Mouse (Mus musculus): Measurements from ENCODE around the gene Elmo3. TPM values are rescaled to one million over a fixed set of nuclear protein-coding genes. Genes with fewer than 3 reads are reported as not detected.

Gene Elmo3
- polyA plus RNA-seq, 1 experiment: 107 TPM

DNA sequence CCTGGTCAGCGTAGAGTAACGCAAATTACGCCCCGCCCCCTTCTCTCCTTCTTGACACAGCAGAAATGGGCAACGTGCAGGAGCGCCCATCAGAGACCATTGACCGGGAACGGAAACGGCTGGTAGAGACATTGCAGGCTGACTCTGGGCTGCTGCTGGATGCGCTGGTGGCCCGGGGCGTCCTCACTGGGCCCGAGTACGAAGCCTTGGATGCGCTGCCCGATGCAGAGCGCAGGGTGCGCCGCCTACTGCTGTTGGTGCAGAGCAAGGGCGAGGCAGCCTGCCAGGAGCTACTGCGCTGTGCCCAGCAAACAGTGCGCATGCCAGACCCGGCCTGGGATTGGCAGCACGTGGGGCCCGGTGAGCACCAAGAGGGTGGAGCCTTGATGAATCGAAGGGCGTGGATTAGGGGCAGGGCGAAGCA is 26.5 kb upstream of the Elmo3 start:
- H3K27ac ChIP-seq (ENCODE audit: insufficient read depth, low read depth, low read length): no peak overlapping the region
- WGBS: 1% methylated on average over 28 of the region's 28 CpGs
- H3K27me3 ChIP-seq (ENCODE audit: control insufficient read depth, insufficient read depth, low read length): peaks cover 11% of the 10 kb centered on the region
- TF ChIP-seq CTCF (IDR thresholded peaks at IDR 0.05; ENCODE audit: extremely low read depth, insufficient read length, insufficient replicate concordance, low read depth, low read length) (no peak; the same call in 1 of the 2 replicates), POLR2A (IDR thresholded peaks at IDR 0.05; ENCODE audit: low read depth, low read length) (no peak)
- no peaks in the 10 kb centered on the region for H3K36me3 ChIP-seq (ENCODE audit: control insufficient read depth, insufficient read depth, low read length)
- peak overlapping the region; percentile 54 for H3K4me3 ChIP-seq (ENCODE audit: low read depth, low read length)
- peaks cover 19% of the 10 kb centered on the region for H3K4me1 ChIP-seq (ENCODE audit: control insufficient read depth, insufficient read depth, insufficient read length, low read length)

DNA sequence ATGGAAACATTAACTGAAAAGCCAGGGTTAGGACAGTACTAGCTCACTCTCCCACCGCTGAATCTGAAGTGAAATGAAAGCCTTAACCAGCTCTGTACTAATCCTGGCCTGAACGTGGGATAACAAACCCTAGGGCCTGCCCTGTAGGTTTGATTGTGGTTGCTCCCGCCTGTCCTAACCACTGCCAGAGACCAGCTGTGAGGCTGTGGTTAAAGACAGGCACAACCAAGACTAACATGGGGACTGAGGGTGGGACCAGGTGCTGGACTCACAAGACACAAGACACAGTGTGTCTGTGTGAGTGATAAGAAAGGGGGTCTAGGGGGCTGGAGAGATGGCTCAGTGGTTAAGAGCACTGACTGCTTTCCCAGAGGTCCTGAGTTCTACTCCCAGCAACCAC is 24.8 kb upstream of the Elmo3 start:
- Histone ChIP-seq H3K4me1 (ENCODE audit: control insufficient read depth, insufficient read depth, insufficient read length, low read length) (peaks cover 19% of the 10 kb centered on the region), H3K27ac (ENCODE audit: insufficient read depth, low read depth, low read length) (no peak overlapping the region), H3K4me3 (ENCODE audit: low read depth, low read length) (no peak overlapping the region), H3K36me3 (ENCODE audit: control insufficient read depth, insufficient read depth, low read length) (no peaks in the 10 kb centered on the region), H3K27me3 (ENCODE audit: control insufficient read depth, insufficient read depth, low read length) (peaks cover 11% of the 10 kb centered on the region)
- TF ChIP-seq POLR2A (IDR thresholded peaks at IDR 0.05; ENCODE audit: low read depth, low read length) (no peak), CTCF (IDR thresholded peaks at IDR 0.05; ENCODE audit: extremely low read depth, insufficient read length, insufficient replicate concordance, low read depth, low read length) (no peak)
- WGBS: 82% methylated on average over 3 of the region's 3 CpGs

DNA sequence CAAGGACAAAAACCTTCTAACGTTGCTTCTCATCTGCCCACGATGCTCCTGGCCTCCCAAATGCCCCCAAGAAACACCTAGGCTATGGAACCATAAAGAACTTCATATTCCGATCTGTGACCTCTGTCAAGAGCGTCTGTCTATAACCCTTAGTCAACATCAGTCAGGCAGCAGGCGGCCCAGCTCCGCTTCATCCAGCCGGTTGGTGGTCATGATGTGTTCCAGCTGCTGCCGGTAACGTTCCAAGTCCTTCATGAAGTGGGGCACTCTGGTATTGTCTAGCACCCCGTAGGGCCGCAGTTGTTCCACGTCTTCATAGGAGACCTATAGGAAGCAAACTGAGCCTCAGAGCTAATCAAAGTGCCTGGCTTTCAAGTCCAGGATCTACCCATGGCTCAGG is 23.6 kb upstream of the Elmo3 start:
- Histone ChIP-seq H3K4me3 (ENCODE audit: low read depth, low read length) (no peak overlapping the region), H3K27me3 (ENCODE audit: control insufficient read depth, insufficient read depth, low read length) (peaks cover 8% of the 10 kb centered on the region), H3K27ac (ENCODE audit: insufficient read depth, low read depth, low read length) (no peak overlapping the region), H3K36me3 (ENCODE audit: control insufficient read depth, insufficient read depth, low read length) (no peaks in the 10 kb centered on the region), H3K4me1 (ENCODE audit: control insufficient read depth, insufficient read depth, insufficient read length, low read length) (peaks cover 13% of the 10 kb centered on the region; the same call in 1 of the 2 replicates)
- TF ChIP-seq POLR2A (IDR thresholded peaks at IDR 0.05; ENCODE audit: low read depth, low read length) (no peak), CTCF (IDR thresholded peaks at IDR 0.05; ENCODE audit: extremely low read depth, insufficient read length, insufficient replicate concordance, low read depth, low read length) (no peak)
- 92% methylated on average over 12 of the region's 12 CpGs for WGBS

- no peak for TF ChIP-seq CTCF (IDR thresholded peaks at IDR 0.05; ENCODE audit: extremely low read depth, insufficient read length, insufficient replicate concordance, low read depth, low read length)
- TF ChIP-seq POLR2A (IDR thresholded peaks at IDR 0.05; ENCODE audit: low read depth, low read length): no peak
- H3K4me1 ChIP-seq (ENCODE audit: control insufficient read depth, insufficient read depth, insufficient read length, low read length): peaks cover 13% of the 10 kb centered on the region; the same call in 1 of the 2 replicates
- no peak overlapping the region for H3K27ac ChIP-seq (ENCODE audit: insufficient read depth, low read depth, low read length)
- H3K27me3 ChIP-seq (ENCODE audit: control insufficient read depth, insufficient read depth, low read length): peaks cover 4% of the 10 kb centered on the region; the same call in 1 of the 2 replicates
- no peaks in the 10 kb centered on the region for H3K36me3 ChIP-seq (ENCODE audit: control insufficient read depth, insufficient read depth, low read length)
- no peak overlapping the region for H3K4me3 ChIP-seq (ENCODE audit: low read depth, low read length)
- WGBS: 88% methylated on average over 4 of the region's 4 CpGs
Observed at GRCm38 (mm10) chr8:105282239-105282638, 23.2 kb upstream of the Elmo3 start.

GRCm38 (mm10) chr8:105283074-105283473 is 22.3 kb upstream of the Elmo3 start:
- TF ChIP-seq POLR2A (IDR thresholded peaks at IDR 0.05; ENCODE audit: low read depth, low read length): no peak
- TF ChIP-seq CTCF (IDR thresholded peaks at IDR 0.05; ENCODE audit: extremely low read depth, insufficient read length, insufficient replicate concordance, low read depth, low read length): peak; percentile 73
- Histone ChIP-seq H3K4me3 (ENCODE audit: low read depth, low read length) (peak overlapping the region; percentile 17; the same call in 1 of the 2 replicates), H3K27ac (ENCODE audit: insufficient read depth, low read depth, low read length) (no peak overlapping the region), H3K27me3 (ENCODE audit: control insufficient read depth, insufficient read depth, low read length) (no peaks in the 10 kb centered on the region), H3K36me3 (ENCODE audit: control insufficient read depth, insufficient read depth, low read length) (no peaks in the 10 kb centered on the region), H3K4me1 (ENCODE audit: control insufficient read depth, insufficient read depth, insufficient read length, low read length) (peaks cover 13% of the 10 kb centered on the region; the same call in 1 of the 2 replicates)
- 37% methylated on average over 23 of the region's 23 CpGs for WGBS

DNA sequence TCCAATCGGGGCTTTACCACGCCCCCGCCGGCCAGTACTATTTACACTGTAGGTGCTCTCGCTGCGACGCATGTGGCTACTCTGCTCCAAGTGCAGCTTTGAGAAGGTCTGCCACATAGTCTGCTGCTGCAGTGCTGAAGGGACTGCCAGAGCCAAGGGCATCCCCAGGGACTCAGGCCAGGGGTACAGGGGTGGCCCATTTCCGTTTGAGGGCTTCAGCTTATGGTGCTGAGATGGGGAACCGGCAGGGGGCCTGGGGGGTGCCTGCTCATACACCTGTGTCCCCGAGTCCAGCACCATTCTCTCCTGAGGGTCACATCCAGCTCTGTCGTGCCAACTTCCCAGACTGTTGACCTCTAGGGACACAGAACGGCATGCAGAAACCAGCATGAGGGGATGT is 19.9 kb upstream of the Elmo3 start:
- 77% methylated on average over 12 of the region's 12 CpGs for WGBS
- no peaks in the 10 kb centered on the region for H3K36me3 ChIP-seq (ENCODE audit: control insufficient read depth, insufficient read depth, low read length)
- H3K4me3 ChIP-seq (ENCODE audit: low read depth, low read length): no peak overlapping the region
- no peaks in the 10 kb centered on the region; the same call in 1 of the 2 replicates for H3K27me3 ChIP-seq (ENCODE audit: control insufficient read depth, insufficient read depth, low read length)
- TF ChIP-seq CTCF (IDR thresholded peaks at IDR 0.05; ENCODE audit: extremely low read depth, insufficient read length, insufficient replicate concordance, low read depth, low read length): no peak
- TF ChIP-seq POLR2A (IDR thresholded peaks at IDR 0.05; ENCODE audit: low read depth, low read length): no peak
- peaks cover 12% of the 10 kb centered on the region for H3K4me1 ChIP-seq (ENCODE audit: control insufficient read depth, insufficient read depth, insufficient read length, low read length)
- H3K27ac ChIP-seq (ENCODE audit: insufficient read depth, low read depth, low read length): no peak overlapping the region

DNA sequence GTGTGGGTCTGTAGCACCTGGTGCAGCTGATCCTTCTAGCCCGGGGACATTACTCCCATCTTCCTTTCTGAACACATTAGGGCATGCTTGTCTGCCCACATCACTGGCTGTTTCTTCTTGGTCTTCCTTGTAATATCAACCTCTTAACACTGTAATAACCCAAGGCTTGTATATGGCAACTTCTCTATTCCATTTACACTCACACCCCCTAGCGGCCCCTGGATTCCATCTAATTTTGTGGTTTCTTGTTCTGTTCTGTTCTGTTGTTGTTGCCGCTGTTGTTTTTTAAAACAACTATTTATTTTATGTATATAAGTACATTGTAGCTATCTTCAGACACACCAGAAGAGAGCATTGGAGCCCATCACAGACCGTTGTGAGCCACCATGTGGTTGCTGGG is 18.5 kb upstream of the Elmo3 start:
- H3K4me3 ChIP-seq (ENCODE audit: low read depth, low read length): no peak overlapping the region
- H3K27me3 ChIP-seq (ENCODE audit: control insufficient read depth, insufficient read depth, low read length): no peaks in the 10 kb centered on the region; the same call in 1 of the 2 replicates
- TF ChIP-seq CTCF (IDR thresholded peaks at IDR 0.05; ENCODE audit: extremely low read depth, insufficient read length, insufficient replicate concordance, low read depth, low read length) (no peak), POLR2A (IDR thresholded peaks at IDR 0.05; ENCODE audit: low read depth, low read length) (no peak)
- 92% methylated on average over 4 of the region's 4 CpGs for WGBS
- H3K27ac ChIP-seq (ENCODE audit: insufficient read depth, low read depth, low read length): no peak overlapping the region
- H3K36me3 ChIP-seq (ENCODE audit: control insufficient read depth, insufficient read depth, low read length): no peaks in the 10 kb centered on the region
- H3K4me1 ChIP-seq (ENCODE audit: control insufficient read depth, insufficient read depth, insufficient read length, low read length): peaks cover 15% of the 10 kb centered on the region

All from small intestine, adult 2 months (tissue).